ENCODE assay signal across 23 mouse cellular contexts in genomic region chr3:43784170-43784569, GRCm38 (mm10).
A peak's percentile ranks its signal among the peaks of the same experiment; 100 is the strongest.
DNase-seq lines count a peak whose midpoint lies in the region; ATAC-seq and TF ChIP-seq lines count a peak whose summit lies in the region.
"Had no signal": no experiment of that assay in that cellular context is flagged by ENCODE, and none has a peak within 500 bp of the region (broad histone marks: within the 10 kb centered on the region; RNA-seq: fewer than 3 reads in every experiment).

No protein-coding gene starts in this region.

- no peaks in the 10 kb centered on the region for H3K4me1 ChIP-seq in kidney, postnatal 0 days (replicated peaks; ENCODE audit: insufficient read depth, low read length)
- no peaks in the 10 kb centered on the region for H3K4me1 ChIP-seq in kidney, embryonic 16.5 days (ENCODE audit: insufficient read depth, low read length)
- H3K4me1 ChIP-seq: embryonic facial prominence, embryonic 15.5 days; heart, embryonic 13.5 days; hindbrain, embryonic 13.5 days; limb, embryonic 15.5 days; neural tube, embryonic 12.5 days had no signal

- H3K36me3 ChIP-seq in kidney, postnatal 0 days (ENCODE audit: insufficient read depth, low read length), result no peaks in the 10 kb centered on the region
- no peaks in the 10 kb centered on the region for H3K36me3 ChIP-seq in kidney, embryonic 16.5 days (ENCODE audit: insufficient read depth, low read length)
- H3K36me3 ChIP-seq: embryonic facial prominence, embryonic 15.5 days; heart, embryonic 13.5 days; hindbrain, embryonic 13.5 days; limb, embryonic 15.5 days; neural tube, embryonic 12.5 days had no signal

- WGBS in kidney, postnatal 0 days, result 86% methylated on average over 2 of the region's 2 CpGs
- 84% methylated on average over 2 of the region's 2 CpGs for WGBS in kidney, embryonic 16.5 days

- no peak overlapping the region for H3K4me3 ChIP-seq in kidney, postnatal 0 days (replicated peaks; ENCODE audit: low read depth, low read length)
- no peak overlapping the region for H3K4me3 ChIP-seq in kidney, embryonic 16.5 days (ENCODE audit: low read length)
- H3K4me3 ChIP-seq: embryonic facial prominence, embryonic 15.5 days; heart, adult 2 months; heart, embryonic 13.5 days; hindbrain, embryonic 13.5 days; left cerebral cortex, adult 2 months; limb, embryonic 15.5 days; neural tube, embryonic 12.5 days had no signal

- peak; percentile 5 for DNase-seq in embryo, embryonic 10.5 days (ENCODE audit: low spot score)
- no peak for DNase-seq in embryo, embryonic 10 days (ENCODE audit: low spot score)
- DNase-seq in kidney, postnatal 0 days (ENCODE audit: low spot score), result no peak
- peak; percentile 4 for DNase-seq in 3T3-L1 (ENCODE audit: low read depth, low spot score)
- DNase-seq in retina, embryonic 14.5 days (ENCODE audit: low spot score), result peak; percentile 3
- DNase-seq in gastrocnemius, postnatal 14 days, result no peak
- DNase-seq: adrenal gland, adult 8-10 months; cerebellum, adult 2 months; cerebellum, postnatal 36 days; gastrocnemius, postnatal 36 days; heart, adult 2 months; kidney, postnatal 4 days; lung, postnatal 4 days; thymus, postnatal 25 days had no signal

- no peak overlapping the region for H3K4me2 ChIP-seq in kidney, postnatal 0 days (ENCODE audit: low read length)
- no peak overlapping the region for H3K4me2 ChIP-seq in kidney, embryonic 16.5 days (replicated peaks; ENCODE audit: low read depth, low read length)
- H3K4me2 ChIP-seq: embryonic facial prominence, embryonic 15.5 days; heart, embryonic 13.5 days; hindbrain, embryonic 13.5 days; limb, embryonic 15.5 days; neural tube, embryonic 12.5 days had no signal

- no peak overlapping the region for H3K9ac ChIP-seq in kidney, postnatal 0 days (ENCODE audit: low read depth, low read length)
- H3K9ac ChIP-seq in kidney, embryonic 16.5 days (replicated peaks; ENCODE audit: low read length), result no peak overlapping the region
- H3K9ac ChIP-seq: embryonic facial prominence, embryonic 15.5 days; heart, embryonic 13.5 days; hindbrain, embryonic 13.5 days; limb, embryonic 15.5 days; liver, embryonic 14.5 days; neural tube, embryonic 12.5 days had no signal

- ATAC-seq in kidney, postnatal 0 days (replicated peaks; ENCODE audit: low FRiP score, low read depth), result no peak
- ATAC-seq in kidney, embryonic 16.5 days (ENCODE audit: low FRiP score, low TSS enrichment), result no peak
- ATAC-seq: intestine, embryonic 16.5 days had no signal

- H3K9me3 ChIP-seq in kidney, postnatal 0 days (replicated peaks; ENCODE audit: low read length), result no peaks in the 10 kb centered on the region
- H3K9me3 ChIP-seq in kidney, embryonic 16.5 days (ENCODE audit: low read length), result no peaks in the 10 kb centered on the region
- H3K9me3 ChIP-seq: embryonic facial prominence, embryonic 15.5 days; heart, embryonic 13.5 days; hindbrain, embryonic 13.5 days; limb, embryonic 15.5 days; neural tube, embryonic 12.5 days had no signal

- no peak overlapping the region for H3K27ac ChIP-seq in kidney, postnatal 0 days
- no peak overlapping the region for H3K27ac ChIP-seq in kidney, embryonic 16.5 days (ENCODE audit: low read length)
- H3K27ac ChIP-seq: embryonic facial prominence, embryonic 15.5 days; heart, adult 2 months; heart, embryonic 13.5 days; hindbrain, embryonic 13.5 days; left cerebral cortex, adult 2 months; limb, embryonic 15.5 days; liver, embryonic 14.5 days; neural tube, embryonic 12.5 days had no signal

- peak; percentile 33; the same call in 1 of the 2 replicates for TF ChIP-seq CTCF in kidney, postnatal 0 days (IDR thresholded peaks at IDR 0.05; ENCODE audit: low read depth)

- intact Hi-C loops in gastrocnemius, postnatal 14 days (cut with DNase I; ENCODE audit: low total_unique reads), result no loop called here

- no peaks in the 10 kb centered on the region for H3K27me3 ChIP-seq in kidney, postnatal 0 days (ENCODE audit: insufficient read depth, low read length)
- H3K27me3 ChIP-seq in kidney, embryonic 16.5 days (ENCODE audit: insufficient read depth, low read length), result no peaks in the 10 kb centered on the region
- H3K27me3 ChIP-seq: embryonic facial prominence, embryonic 15.5 days; heart, embryonic 13.5 days; hindbrain, embryonic 13.5 days; limb, embryonic 15.5 days; neural tube, embryonic 12.5 days had no signal

Comparison
In these comparisons a context has a peak if more than half of its experiments do, and no peak if none do; other contexts are left out.
1. DNase-seq: peak in embryo, embryonic 10.5 days (single experiment), 3T3-L1 (single experiment) and retina, embryonic 14.5 days (single experiment); none in embryo, embryonic 10 days (single experiment), kidney, postnatal 0 days (single experiment) and gastrocnemius, postnatal 14 days (single experiment).